Mouse (Mus musculus): Measurements from ENCODE around the gene Slc25a21. TPM values are rescaled to one million over a fixed set of nuclear protein-coding genes. Genes with fewer than 3 reads are reported as not detected.

Slc25a21 gene
- polyA plus RNA-seq, 1 experiment from 2014 or later = 5.1 TPM

DNA sequence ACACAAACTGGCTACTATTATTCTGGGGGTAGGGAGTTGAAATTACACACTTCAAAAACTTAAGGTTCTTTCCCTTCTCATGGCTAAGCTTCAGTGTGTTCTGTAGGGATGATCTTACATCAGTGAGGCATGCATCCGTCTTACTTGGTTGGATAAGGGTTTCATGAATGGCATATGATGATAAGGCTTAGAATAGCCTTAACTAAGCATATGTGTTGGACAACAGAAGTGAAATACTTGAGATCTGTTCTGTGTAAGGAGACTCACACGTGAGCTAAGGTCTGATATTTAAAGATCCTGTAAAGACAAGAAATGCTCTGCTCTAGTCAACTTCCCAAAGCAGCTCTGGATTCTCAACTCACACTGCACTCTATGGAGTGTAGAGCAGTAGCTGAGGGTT, 11.1 kb downstream of the Slc25a21 start:
- ATAC-seq (replicated peaks; ENCODE audit: low FRiP score, low read depth) = no peak
- DNase-seq (ENCODE audit: low spot score) = no peak
- TF ChIP-seq CTCF (IDR thresholded peaks at IDR 0.05; ENCODE audit: low read depth) = no peak
- H3K9me3 ChIP-seq (replicated peaks; ENCODE audit: low read length) = no peaks in the 10 kb centered on the region
- no peaks in the 10 kb centered on the region for H3K4me1 ChIP-seq (replicated peaks; ENCODE audit: insufficient read depth, low read length)
- WGBS = 66% methylated on average over 2 of the region's 2 CpGs
- H3K36me3 ChIP-seq (ENCODE audit: insufficient read depth, low read length) = no peaks in the 10 kb centered on the region
- no peak overlapping the region for H3K27ac ChIP-seq
- no peak overlapping the region for H3K4me3 ChIP-seq (replicated peaks; ENCODE audit: low read depth, low read length)
- H3K4me2 ChIP-seq (ENCODE audit: low read length) = no peak overlapping the region
- 0 out of 2 replicates have a peak, but pooled peaks cover 4% of the 10 kb centered on the region for H3K27me3 ChIP-seq (ENCODE audit: insufficient read depth, low read length)
- H3K9ac ChIP-seq (ENCODE audit: low read depth, low read length) = no peak overlapping the region

DNA sequence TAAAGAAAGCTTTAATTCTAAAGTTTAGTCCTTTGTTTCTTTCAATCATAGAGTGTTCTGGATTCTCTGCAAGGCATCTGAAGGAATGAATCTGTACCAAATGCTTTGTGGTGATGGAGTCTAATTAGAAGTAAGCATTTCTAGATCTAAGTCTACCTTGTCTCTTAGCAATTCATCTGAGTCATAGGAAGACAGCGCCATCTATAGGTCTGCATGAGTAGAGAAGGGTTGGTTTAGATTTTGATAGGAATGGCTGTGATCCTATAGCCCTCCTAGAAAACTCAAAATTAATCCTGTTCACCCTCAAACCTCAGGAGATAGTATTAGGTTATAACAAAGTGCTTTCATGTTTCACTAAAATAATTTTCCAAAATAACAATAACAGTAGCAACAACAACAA, 11.8 kb downstream of the Slc25a21 start:
- DNase-seq (ENCODE audit: low spot score) (peak; percentile 57), ATAC-seq (replicated peaks; ENCODE audit: low FRiP score, low read depth) (no peak)
- Histone ChIP-seq H3K4me1 (replicated peaks; ENCODE audit: insufficient read depth, low read length) (no peaks in the 10 kb centered on the region), H3K9me3 (replicated peaks; ENCODE audit: low read length) (no peaks in the 10 kb centered on the region), H3K27ac (no peak overlapping the region), H3K4me3 (replicated peaks; ENCODE audit: low read depth, low read length) (no peak overlapping the region), H3K27me3 (ENCODE audit: insufficient read depth, low read length) (0 out of 2 replicates have a peak, but pooled peaks cover 4% of the 10 kb centered on the region), H3K4me2 (ENCODE audit: low read length) (no peak overlapping the region), H3K36me3 (ENCODE audit: insufficient read depth, low read length) (no peaks in the 10 kb centered on the region), H3K9ac (ENCODE audit: low read depth, low read length) (no peak overlapping the region)
- peak; percentile 74 for TF ChIP-seq CTCF (IDR thresholded peaks at IDR 0.05; ENCODE audit: low read depth)
- 2% methylated on average over 1 of the region's 1 CpGs for WGBS

DNA sequence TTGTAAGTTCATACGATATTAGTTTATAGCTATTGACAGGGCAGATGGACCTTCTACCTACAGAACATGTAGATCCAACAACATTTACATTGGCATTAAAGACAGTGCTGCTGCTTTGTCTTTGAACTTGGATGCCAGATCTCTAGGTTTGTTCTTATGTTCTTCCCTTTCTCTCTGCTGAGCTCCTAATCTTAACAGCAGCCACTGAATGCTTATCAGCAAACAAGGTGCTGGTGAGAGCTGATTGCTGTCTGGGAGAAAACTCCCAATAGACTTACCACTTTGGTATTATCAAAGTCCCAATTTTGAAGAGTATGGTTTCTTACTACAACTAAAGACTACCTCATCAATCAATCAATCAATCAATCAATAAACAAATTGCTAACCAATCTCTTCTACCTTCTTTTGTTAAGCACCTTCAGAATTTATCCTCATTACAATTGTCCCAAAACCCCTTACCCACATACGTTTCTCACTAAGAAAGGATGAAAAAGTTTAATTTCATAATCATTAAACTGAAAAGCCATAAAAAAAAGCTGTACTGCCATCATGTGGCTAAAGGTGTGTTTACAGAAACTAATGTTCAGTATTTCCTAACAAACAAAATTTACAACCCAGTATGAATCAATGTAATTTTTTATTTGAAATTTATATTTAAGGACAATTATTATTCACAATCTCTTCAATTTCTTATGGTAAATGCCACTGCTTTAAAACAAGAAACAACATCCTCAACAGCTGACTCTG, 12.7 kb downstream of the Slc25a21 start:
- no peak overlapping the region for H3K27ac ChIP-seq
- H3K27me3 ChIP-seq (ENCODE audit: insufficient read depth, low read length) = 0 out of 2 replicates have a peak, but pooled peaks cover 4% of the 10 kb centered on the region
- H3K4me1 ChIP-seq (replicated peaks; ENCODE audit: insufficient read depth, low read length) = no peaks in the 10 kb centered on the region
- H3K9ac ChIP-seq (ENCODE audit: low read depth, low read length) = no peak overlapping the region
- no peak overlapping the region for H3K4me3 ChIP-seq (replicated peaks; ENCODE audit: low read depth, low read length)
- DNase-seq (ENCODE audit: low spot score) (peak; percentile 37), ATAC-seq (replicated peaks; ENCODE audit: low FRiP score, low read depth) (no peak)
- H3K36me3 ChIP-seq (ENCODE audit: insufficient read depth, low read length) = no peaks in the 10 kb centered on the region
- WGBS = 58% methylated on average over 2 of the region's 2 CpGs
- H3K4me2 ChIP-seq (ENCODE audit: low read length) = no peak overlapping the region
- H3K9me3 ChIP-seq (replicated peaks; ENCODE audit: low read length) = no peaks in the 10 kb centered on the region
- peak; percentile 55 for TF ChIP-seq CTCF (IDR thresholded peaks at IDR 0.05; ENCODE audit: low read depth)

DNA sequence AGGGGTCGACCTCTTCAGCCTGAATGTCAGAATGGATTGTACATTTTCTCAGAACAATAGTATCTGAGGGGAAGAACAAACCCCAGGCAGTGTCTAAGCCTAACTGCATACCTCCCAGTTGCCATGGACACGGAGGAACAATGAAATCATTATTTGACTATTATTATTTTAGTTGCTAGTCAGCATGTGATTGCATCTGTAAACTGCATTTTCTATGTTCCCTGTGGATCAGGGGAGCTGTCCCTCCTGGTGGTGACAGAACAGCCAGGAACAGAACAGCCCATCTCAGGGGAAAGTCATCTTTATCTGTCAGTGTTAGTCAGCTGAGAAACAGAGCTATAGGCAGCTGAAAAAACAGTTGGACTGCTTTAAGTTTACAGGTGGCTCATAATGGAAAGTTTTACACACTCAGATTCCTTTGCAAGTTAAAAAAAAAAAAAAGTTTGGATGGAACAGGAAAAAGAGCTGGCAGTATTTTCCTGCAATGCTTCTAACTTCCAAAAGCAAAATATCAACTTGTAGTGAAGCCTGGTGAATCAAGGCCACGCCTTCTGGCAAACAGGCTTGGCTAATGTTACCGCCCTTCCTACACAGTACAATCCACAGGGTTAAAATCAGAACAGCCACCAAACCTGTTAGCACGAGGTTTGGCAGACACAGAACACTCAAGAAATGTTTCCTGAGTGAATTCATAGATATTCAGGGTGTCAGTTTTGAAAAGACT, 17.6 kb downstream of the Slc25a21 start:
- ATAC-seq (replicated peaks; ENCODE audit: low FRiP score, low read depth) (no peak), DNase-seq (ENCODE audit: low spot score) (no peak)
- no peak for TF ChIP-seq CTCF (IDR thresholded peaks at IDR 0.05; ENCODE audit: low read depth)
- H3K4me3 ChIP-seq (replicated peaks; ENCODE audit: low read depth, low read length) = no peak overlapping the region
- H3K36me3 ChIP-seq (ENCODE audit: insufficient read depth, low read length) = no peaks in the 10 kb centered on the region
- no peaks in the 10 kb centered on the region for H3K4me1 ChIP-seq (replicated peaks; ENCODE audit: insufficient read depth, low read length)
- H3K9ac ChIP-seq (ENCODE audit: low read depth, low read length) = no peak overlapping the region
- H3K4me2 ChIP-seq (ENCODE audit: low read length) = no peak overlapping the region
- H3K27ac ChIP-seq = no peak overlapping the region
- H3K27me3 ChIP-seq (ENCODE audit: insufficient read depth, low read length) = no peaks in the 10 kb centered on the region
- WGBS = 31% methylated on average over 5 of the region's 5 CpGs
- no peaks in the 10 kb centered on the region for H3K9me3 ChIP-seq (replicated peaks; ENCODE audit: low read length)

DNA sequence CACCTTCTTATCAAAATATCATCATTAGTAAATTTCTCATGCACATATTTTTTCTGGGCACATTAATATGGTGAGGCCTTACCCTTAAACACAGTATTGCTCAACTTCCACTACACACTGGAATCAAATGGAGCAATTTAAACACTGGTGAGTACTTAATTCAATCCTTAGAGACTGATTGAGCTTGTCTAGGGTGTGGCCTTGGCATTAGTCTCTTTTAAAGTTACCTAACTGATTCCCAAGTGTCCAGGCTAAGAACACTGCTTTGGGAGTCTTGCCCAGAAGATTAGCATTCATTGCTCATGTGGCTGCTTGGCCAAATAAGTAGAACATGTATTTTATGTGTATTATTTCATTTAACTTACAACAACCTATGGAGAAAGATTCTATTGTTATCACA, 18.5 kb downstream of the Slc25a21 start:
- no peak overlapping the region for H3K4me2 ChIP-seq (ENCODE audit: low read length)
- H3K36me3 ChIP-seq (ENCODE audit: insufficient read depth, low read length) = no peaks in the 10 kb centered on the region
- ATAC-seq (replicated peaks; ENCODE audit: low FRiP score, low read depth) = no peak
- H3K9ac ChIP-seq (ENCODE audit: low read depth, low read length) = no peak overlapping the region
- TF ChIP-seq CTCF (IDR thresholded peaks at IDR 0.05; ENCODE audit: low read depth) = no peak
- no peak overlapping the region for H3K27ac ChIP-seq
- no peak for DNase-seq (ENCODE audit: low spot score)
- no peaks in the 10 kb centered on the region for H3K9me3 ChIP-seq (replicated peaks; ENCODE audit: low read length)
- H3K27me3 ChIP-seq (ENCODE audit: insufficient read depth, low read length) = no peaks in the 10 kb centered on the region
- no peaks in the 10 kb centered on the region for H3K4me1 ChIP-seq (replicated peaks; ENCODE audit: insufficient read depth, low read length)
- no peak overlapping the region for H3K4me3 ChIP-seq (replicated peaks; ENCODE audit: low read depth, low read length)

DNA sequence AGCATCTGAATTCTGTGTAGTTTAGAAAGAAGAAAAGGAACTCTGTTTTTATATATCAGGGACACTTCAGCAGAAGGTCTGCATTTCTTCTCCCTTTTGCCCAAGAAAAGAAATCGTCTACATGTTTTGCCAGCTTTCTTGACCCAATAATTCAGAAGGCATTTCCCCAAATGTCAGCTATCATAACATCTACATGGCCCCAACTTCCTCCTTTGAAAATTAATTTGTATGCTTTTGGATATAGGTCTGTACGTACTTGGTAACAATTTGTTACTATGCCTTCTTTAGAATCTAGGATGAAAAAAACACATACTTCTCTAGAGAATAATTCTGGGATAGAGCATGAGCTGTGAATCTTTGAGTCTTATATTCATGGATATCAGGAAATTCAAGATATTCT, 34.0 kb downstream of the Slc25a21 start:
- no peak overlapping the region for H3K27ac ChIP-seq
- WGBS = 69% methylated on average over 2 of the region's 2 CpGs

More for the DNA sequence above, 34.0 kb downstream of the Slc25a21 start:
- Histone ChIP-seq H3K4me2 (ENCODE audit: low read length) (no peak overlapping the region), H3K4me1 (replicated peaks; ENCODE audit: insufficient read depth, low read length) (no peaks in the 10 kb centered on the region), H3K4me3 (replicated peaks; ENCODE audit: low read depth, low read length) (no peak overlapping the region), H3K9me3 (replicated peaks; ENCODE audit: low read length) (no peaks in the 10 kb centered on the region), H3K27me3 (ENCODE audit: insufficient read depth, low read length) (no peaks in the 10 kb centered on the region), H3K9ac (ENCODE audit: low read depth, low read length) (no peak overlapping the region), H3K36me3 (ENCODE audit: insufficient read depth, low read length) (no peaks in the 10 kb centered on the region)
- no peak for ATAC-seq (replicated peaks; ENCODE audit: low FRiP score, low read depth)
- no peak for TF ChIP-seq CTCF (IDR thresholded peaks at IDR 0.05; ENCODE audit: low read depth)
- DNase-seq (ENCODE audit: low spot score) = no peak

Data from kidney, postnatal 0 days (tissue).